Mouse (Mus musculus): ENCODE data around the gene Rap1gap. TPM values are rescaled to one million over a fixed set of nuclear protein-coding genes. Genes with fewer than 3 reads are reported as not detected.

Rap1gap gene
- polyA plus RNA-seq, 2 experiments from 2014 or later, result 0.53 TPM; not detected in 1

DNA sequence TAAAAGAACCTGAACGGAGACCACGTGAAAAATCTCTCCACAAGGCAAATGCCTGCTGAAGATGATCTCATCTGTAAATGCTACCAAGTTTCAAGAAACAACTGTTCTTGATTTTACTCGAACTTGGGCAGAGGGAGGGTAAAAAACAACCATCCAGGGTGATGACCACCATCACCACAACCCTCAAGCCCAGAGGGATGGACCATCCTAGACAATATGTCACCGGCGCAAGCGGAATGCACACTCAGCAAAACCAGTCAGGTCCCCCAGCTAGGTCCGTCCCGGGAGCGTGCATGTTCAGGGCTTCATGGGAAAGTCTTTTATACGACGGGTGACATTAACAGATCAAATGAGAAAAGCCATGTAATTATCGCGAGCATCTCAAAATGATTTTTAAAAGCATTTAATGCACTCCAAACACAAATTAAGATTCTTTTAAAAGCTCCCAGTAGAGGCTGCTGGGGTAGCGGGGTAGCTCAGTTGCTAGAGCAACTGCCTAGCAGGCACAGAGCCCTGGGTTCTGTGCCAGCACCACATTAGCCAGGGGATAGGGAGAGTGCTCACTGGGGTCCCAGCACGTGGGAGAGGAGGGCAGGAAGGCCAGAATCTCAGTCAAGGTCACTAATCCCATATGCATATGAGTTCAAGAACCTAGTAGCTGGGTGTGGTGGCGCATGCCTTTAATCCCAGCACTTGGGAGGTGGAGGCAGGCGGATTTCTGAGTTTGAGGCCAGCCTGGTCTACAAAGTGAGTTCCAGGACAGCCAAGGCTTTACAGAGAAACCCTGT, 114.1 kb downstream of the Rap1gap start:
- no peak for ATAC-seq

Other genes starting within 250 kb of the Rap1gap start
- gene Cela3b, start 234.2 kb upstream of the Rap1gap start, polyA plus RNA-seq (2017; shearing (Covaris generic)), result not detected
- gene 1700013G24Rik, start 211.4 kb upstream of the Rap1gap start, polyA plus RNA-seq (2017; shearing (Covaris generic)), result not detected
- gene Hspg2, start 196.0 kb upstream of the Rap1gap start, polyA plus RNA-seq (2017; shearing (Covaris generic)), result not detected
- gene Ldlrad2, start 90.2 kb upstream of the Rap1gap start, polyA plus RNA-seq (2017; shearing (Covaris generic)), result not detected
- 10 to 100 TPM; 53.5 to 55.4 TPM for gene Usp48, start 71.0 kb upstream of the Rap1gap start, polyA plus RNA-seq (2017; shearing (Covaris generic))
- 1 to 10 TPM in 1 of 2 experiments, under 1 TPM in 1; 0.54 to 1.1 TPM for gene Alpl, start 131.7 kb downstream of the Rap1gap start, polyA plus RNA-seq (2017; shearing (Covaris generic))
- gene Ece1, start 197.5 kb downstream of the Rap1gap start, polyA plus RNA-seq (2017; shearing (Covaris generic)), result 10 to 100 TPM; 17.2 to 18.6 TPM

Data from activated CD4-positive, CD25-positive, alpha-beta regulatory T cell, adult 4 months (primary cell).